Mouse (Mus musculus): ENCODE data around the gene Fgfr2.

Gene Fgfr2

GRCm38 (mm10) chr7:130865613-130866591, 2257.2 kb downstream of the Fgfr2 start, which contains the start of gene Plekha1:
Gene Plekha1 (plus strand): TSS chr7:130865756.
- DNase-seq (ENCODE audit: low spot score in 2 of 2): peak; percentile 94 to 96

- DNase-seq (ENCODE audit: low spot score in 2 of 2): no peak
These were observed 2258.4 kb downstream of the Fgfr2 start for GRCm38 (mm10) chr7:130864711-130865110.

- DNase-seq (ENCODE audit: low spot score in 2 of 2): no peak
These were observed 2260.6 kb downstream of the Fgfr2 start for GRCm38 (mm10) chr7:130862501-130862900.

- no peak for DNase-seq (ENCODE audit: low spot score in 2 of 2)
These were observed 2262.4 kb downstream of the Fgfr2 start for GRCm38 (mm10) chr7:130860721-130861142.

GRCm38 (mm10) chr7:130859926-130860325, 2263.2 kb downstream of the Fgfr2 start:
- no peak for DNase-seq (ENCODE audit: low spot score in 2 of 2)

GRCm38 (mm10) chr7:130857973-130858372, 2265.2 kb downstream of the Fgfr2 start:
- no peak for DNase-seq (ENCODE audit: low spot score in 2 of 2)

- no peak for DNase-seq (ENCODE audit: low spot score in 2 of 2)
These were observed 2267.5 kb downstream of the Fgfr2 start for GRCm38 (mm10) chr7:130855681-130856080.

- no peak for DNase-seq (ENCODE audit: low spot score in 2 of 2)
These were observed 2268.4 kb downstream of the Fgfr2 start for GRCm38 (mm10) chr7:130854684-130855292.

- DNase-seq (ENCODE audit: low spot score in 2 of 2): no peak
These were observed 2275.9 kb downstream of the Fgfr2 start for GRCm38 (mm10) chr7:130847164-130847718.

GRCm38 (mm10) chr7:130839380-130840100, 2283.6 kb downstream of the Fgfr2 start:
- no peak for DNase-seq (ENCODE audit: low spot score in 2 of 2)

- no peak for DNase-seq (ENCODE audit: low spot score in 2 of 2)
These were observed 2284.5 kb downstream of the Fgfr2 start for GRCm38 (mm10) chr7:130838658-130839025.

GRCm38 (mm10) chr7:130837941-130838657, 2285.1 kb downstream of the Fgfr2 start:
- no peak for DNase-seq (ENCODE audit: low spot score in 2 of 2)

GRCm38 (mm10) chr7:130836066-130836465, 2287.1 kb downstream of the Fgfr2 start:
- no peak for DNase-seq (ENCODE audit: low spot score in 2 of 2)

- DNase-seq (ENCODE audit: low spot score in 2 of 2): no peak
These were observed 2287.9 kb downstream of the Fgfr2 start for GRCm38 (mm10) chr7:130834958-130835861.

GRCm38 (mm10) chr7:130834299-130834698, 2288.9 kb downstream of the Fgfr2 start:
- DNase-seq (ENCODE audit: low spot score in 2 of 2): no peak

- no peak for DNase-seq (ENCODE audit: low spot score in 2 of 2)
These were observed 2291.6 kb downstream of the Fgfr2 start for GRCm38 (mm10) chr7:130831586-130831985.

- DNase-seq (ENCODE audit: low spot score in 2 of 2): peak in 1 of 2 experiments; percentile 34
These were observed 2294.7 kb downstream of the Fgfr2 start for GRCm38 (mm10) chr7:130828475-130828874.

- peak; percentile 53 to 71 for DNase-seq (ENCODE audit: low spot score in 2 of 2)
These were observed 2295.2 kb downstream of the Fgfr2 start for GRCm38 (mm10) chr7:130827844-130828403.

GRCm38 (mm10) chr7:130827431-130827830, 2295.7 kb downstream of the Fgfr2 start:
- no peak for DNase-seq (ENCODE audit: low spot score in 2 of 2)

- DNase-seq (ENCODE audit: low spot score in 2 of 2): no peak
These were observed 2296.8 kb downstream of the Fgfr2 start for GRCm38 (mm10) chr7:130826343-130826742.
